Comparison of ENCODE assay signal across 19 mouse cellular contexts in genomic region chr3:147249906-147250305, GRCm38 (mm10).
"Had no signal": no experiment of that assay in that cellular context is flagged by ENCODE, and none has a peak within 500 bp of the region (broad histone marks: within the 10 kb centered on the region; RNA-seq: fewer than 3 reads in every experiment).

No protein-coding gene starts in this region.

- H3K4me1 ChIP-seq: limb, embryonic 15.5 days; midbrain, embryonic 15.5 days had no signal

- H3K4me3 ChIP-seq: layer of hippocampus, adult 2 months; limb, embryonic 12.5 days; limb, embryonic 15.5 days; midbrain, embryonic 12.5 days; midbrain, embryonic 15.5 days; neural tube, embryonic 13.5 days had no signal

- ATAC-seq: liver, postnatal 0 days; lung, postnatal 0 days; midbrain, embryonic 15.5 days had no signal

- H3K36me3 ChIP-seq: limb, embryonic 12.5 days; limb, embryonic 15.5 days; midbrain, embryonic 12.5 days; midbrain, embryonic 15.5 days; neural tube, embryonic 13.5 days had no signal

- H3K27me3 ChIP-seq: limb, embryonic 12.5 days; midbrain, embryonic 12.5 days; midbrain, embryonic 15.5 days; neural tube, embryonic 13.5 days had no signal

- H3K9me3 ChIP-seq: limb, embryonic 12.5 days; limb, embryonic 15.5 days; midbrain, embryonic 12.5 days; midbrain, embryonic 15.5 days; neural tube, embryonic 13.5 days had no signal

- H3K27ac ChIP-seq: layer of hippocampus, adult 2 months; limb, embryonic 12.5 days; limb, embryonic 15.5 days; liver, embryonic 14.5 days; macrophage; midbrain, embryonic 12.5 days; midbrain, embryonic 15.5 days; neural tube, embryonic 13.5 days had no signal

- H3K4me2 ChIP-seq: limb, embryonic 12.5 days; limb, embryonic 15.5 days; liver, embryonic 11.5 days; lung, embryonic 14.5 days; midbrain, embryonic 12.5 days; midbrain, embryonic 15.5 days; neural tube, embryonic 13.5 days had no signal

- H3K9ac ChIP-seq: limb, embryonic 12.5 days; limb, embryonic 15.5 days; liver, embryonic 14.5 days; liver, postnatal 0 days; lung, embryonic 14.5 days; midbrain, embryonic 12.5 days; midbrain, embryonic 15.5 days; neural tube, embryonic 13.5 days had no signal

- DNase-seq: kidney, adult 9 months; kidney, postnatal 14 days; kidney, postnatal 4 days; left cerebral cortex, postnatal 4 days; liver, postnatal 0 days; lung, embryonic 14.5 days; thymus, adult 2 months; thymus, postnatal 14 days; thymus, postnatal 4 days had no signal
